Mouse (Mus musculus): ENCODE data around the gene Yaf2. TPM values are rescaled to one million over a fixed set of nuclear protein-coding genes. Genes with fewer than 3 reads are reported as not detected.
"Not testable (repeated sequence)": the region's sequence is repeated elsewhere in the genome, so short reads cannot be mapped to it uniquely, and the experiment has no call there.

Gene Yaf2
- total RNA-seq (2014; fragmentation: Nextera tagmentation) (19.6 and 22.9 TPM in 2 replicates), total RNA-seq (2017) (28.2 and 31.4 TPM in 2 replicates)

DNA sequence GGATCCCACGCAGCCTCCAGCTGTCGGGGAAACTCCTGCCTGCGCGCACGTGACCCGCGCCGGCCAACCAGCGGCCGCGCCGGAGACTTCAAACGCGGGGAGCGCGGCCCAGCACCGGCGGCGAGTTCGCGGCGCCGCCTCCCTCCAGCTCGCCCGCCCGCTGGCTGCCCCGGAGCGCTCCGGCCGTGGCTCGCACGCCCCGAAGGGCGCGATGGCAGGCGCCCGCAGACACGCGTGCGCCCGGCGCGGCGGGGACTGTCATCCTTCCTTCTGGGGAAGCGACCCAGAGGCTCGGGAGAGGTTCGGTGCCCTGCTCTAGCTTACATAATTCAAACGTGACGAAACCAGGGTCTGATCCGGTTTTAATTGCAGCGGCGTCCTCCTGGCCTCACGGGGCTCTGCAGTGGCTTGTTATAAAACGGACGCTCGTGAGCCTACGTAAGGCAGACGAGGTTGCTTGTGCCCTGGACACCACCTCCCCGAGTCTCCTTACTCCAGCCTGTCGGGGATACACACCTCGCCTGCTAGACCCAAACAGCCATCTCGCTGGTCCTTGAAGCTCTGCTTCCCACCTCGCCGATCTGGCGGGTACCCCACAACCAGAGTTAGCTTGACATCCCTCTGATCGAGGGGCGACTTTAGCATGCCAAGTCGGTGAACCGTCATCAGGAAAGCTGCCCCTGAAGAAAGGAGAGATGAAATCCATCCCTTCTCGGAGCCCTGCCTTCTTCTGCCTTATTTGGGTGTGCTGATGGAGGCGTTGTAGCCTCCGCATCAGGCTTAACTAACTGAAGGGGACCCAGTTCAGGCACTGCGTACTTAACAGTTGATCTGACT is at the start of gene Yaf2:
TSS of gene Yaf2 (minus strand) at position 11 of the 837 bp plus-strand sequence.
- peak; percentile 85 for ATAC-seq (replicated peaks; ENCODE audit: low FRiP score, low TSS enrichment, poor library complexity, severe bottlenecking)

DNA sequence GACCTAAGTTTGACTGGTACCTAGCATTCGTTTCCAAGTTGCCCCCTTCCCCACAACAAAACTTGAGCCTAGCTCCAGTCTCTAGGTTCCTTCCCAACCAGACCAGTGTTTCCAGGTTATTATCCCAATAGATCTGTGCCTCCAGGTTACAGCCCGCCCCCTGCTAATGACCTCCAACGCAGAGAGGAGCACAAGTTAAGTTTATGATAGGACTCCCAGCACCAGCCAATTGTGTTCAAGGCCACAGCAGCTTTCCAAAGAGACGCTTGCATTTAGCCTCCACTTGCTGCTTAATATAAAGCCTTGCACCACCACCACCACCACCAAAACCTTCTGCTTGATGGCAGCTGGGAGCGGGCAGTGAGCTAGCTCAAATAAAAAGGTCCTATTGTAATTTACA is 44.6 kb upstream of the Yaf2 start:
- no peak for ATAC-seq (replicated peaks; ENCODE audit: low FRiP score, low TSS enrichment, poor library complexity, severe bottlenecking)

DNA sequence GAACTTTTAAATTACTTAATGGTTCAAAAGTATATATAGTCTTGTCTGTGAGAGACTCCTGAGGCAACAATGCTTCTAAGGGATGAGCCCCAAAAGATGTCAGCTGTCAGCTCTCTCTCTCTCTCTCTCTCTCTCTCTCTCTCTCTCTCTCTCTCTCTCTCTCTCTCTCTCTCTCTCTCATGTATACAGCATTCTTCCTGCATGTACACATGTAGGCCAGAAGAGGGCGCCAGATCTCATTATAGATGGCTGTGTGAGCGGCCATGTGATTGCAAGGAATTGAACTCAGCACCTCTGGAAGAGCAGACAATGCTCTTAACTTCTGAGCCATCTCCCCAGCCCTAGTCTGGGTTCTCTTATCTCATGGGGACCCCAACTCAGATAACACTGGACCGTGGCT is 42.4 kb upstream of the Yaf2 start:
- ATAC-seq (replicated peaks; ENCODE audit: low FRiP score, low TSS enrichment, poor library complexity, severe bottlenecking) = peak; percentile 62; the same call in 1 of the 2 replicates

DNA sequence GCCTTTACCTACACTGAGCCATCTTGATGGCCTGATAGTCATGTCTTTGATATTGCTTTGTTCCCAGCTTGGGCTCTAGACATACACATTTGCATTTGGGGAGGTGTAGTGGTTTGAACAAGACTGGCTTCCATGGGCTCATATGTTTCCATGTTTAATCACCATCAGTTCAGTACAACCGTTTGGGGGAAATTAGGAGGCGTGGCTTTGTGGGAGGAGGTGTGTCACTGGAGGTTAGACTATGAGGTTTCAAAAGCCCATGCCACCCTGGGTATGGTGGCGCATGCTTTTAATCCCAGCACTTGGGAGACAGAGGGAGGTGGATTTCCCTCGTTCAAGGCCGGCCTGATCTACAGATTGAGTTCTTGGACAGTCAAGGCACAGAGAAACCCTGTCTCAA is 39.0 kb upstream of the Yaf2 start:
- ATAC-seq (replicated peaks; ENCODE audit: low FRiP score, low TSS enrichment, poor library complexity, severe bottlenecking) = no peak

DNA sequence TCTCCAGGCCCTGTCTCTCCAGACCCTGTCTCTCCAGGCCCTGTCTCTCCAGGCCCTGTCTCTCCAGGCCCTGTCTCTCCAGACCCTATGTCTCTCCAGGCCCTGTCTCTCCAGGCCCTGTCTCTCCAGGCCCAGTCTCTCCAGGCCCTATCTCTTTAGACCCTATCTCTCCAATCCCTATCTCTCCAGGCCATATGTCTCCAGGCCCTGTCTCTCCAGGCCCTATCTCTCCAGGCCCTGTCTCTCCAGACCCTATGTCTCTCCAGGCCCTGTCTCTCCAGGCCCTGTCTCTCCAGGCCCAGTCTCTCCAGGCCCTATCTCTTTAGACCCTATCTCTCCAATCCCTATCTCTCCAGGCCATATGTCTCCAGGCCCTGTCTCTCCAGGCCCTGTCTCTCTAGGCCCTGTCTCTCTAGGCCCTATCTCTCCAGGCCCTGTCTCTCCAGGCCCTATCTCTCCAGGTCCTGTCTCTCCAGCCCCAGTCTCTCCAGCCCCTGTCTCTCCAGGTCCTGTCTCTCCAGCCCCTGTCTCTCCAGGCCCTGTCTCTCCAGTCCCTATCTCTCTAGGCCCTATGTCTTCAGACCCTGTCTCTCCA is 35.9 kb upstream of the Yaf2 start:
- peak; percentile 48; the same call in 1 of the 2 replicates for ATAC-seq (replicated peaks; ENCODE audit: low FRiP score, low TSS enrichment, poor library complexity, severe bottlenecking)

DNA sequence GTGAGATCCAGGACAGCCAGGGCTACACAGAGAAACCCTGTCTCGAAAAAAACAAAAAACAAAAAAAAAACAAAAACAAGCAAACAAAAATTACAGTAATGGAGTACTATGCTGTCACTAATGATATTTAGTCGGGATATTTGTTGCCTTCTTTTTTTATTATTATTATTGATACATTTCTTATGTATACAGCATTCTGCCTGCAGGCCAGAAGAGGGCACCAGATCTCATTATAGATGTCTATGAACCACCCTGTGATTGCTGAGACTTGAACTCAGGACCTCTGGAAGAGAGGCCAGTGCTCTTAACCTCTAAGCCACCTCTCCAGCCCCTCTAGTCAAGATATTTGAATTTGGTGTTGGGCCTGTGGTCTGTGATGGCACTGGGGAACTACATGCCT is 35.1 kb upstream of the Yaf2 start:
- ATAC-seq (replicated peaks; ENCODE audit: low FRiP score, low TSS enrichment, poor library complexity, severe bottlenecking) = no peak

DNA sequence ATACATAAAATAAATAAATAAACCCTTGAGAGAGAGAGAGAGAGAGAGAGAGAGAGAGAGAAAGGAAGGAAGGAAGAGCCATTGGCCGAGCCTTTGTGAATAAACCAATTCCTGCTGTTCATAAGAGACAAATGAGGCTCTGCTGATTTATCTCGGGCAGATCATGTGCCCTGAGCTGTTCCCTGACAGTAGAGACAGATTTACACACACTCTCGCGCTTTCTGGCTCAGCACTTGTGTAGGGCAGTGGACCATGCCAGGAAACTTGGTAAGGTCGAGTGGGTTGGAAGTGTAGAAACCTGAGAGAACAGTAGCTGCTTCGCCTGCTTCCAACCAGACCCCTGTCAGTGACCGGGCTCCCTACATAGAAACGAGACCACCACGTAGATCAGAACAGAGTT is 31.8 kb upstream of the Yaf2 start:
- ATAC-seq (replicated peaks; ENCODE audit: low FRiP score, low TSS enrichment, poor library complexity, severe bottlenecking) = no peak

DNA sequence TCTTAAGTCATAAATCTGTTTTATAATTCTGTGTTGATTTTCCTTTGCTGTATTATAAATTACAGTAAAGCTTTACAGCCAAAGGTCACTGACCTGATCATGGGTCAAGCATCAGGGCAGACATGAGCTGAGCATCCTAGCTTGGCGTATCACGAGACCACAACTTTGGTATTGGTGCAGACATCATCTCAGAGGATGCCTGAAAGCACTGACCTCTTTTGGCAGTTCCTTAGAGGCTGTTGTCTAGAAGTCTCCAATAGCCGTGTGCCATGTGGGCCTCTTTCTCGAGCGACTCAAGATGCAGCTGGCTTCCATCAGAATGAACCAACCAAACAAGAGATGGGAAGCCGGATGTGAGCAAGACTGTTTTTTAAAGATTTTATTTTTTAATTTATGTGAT is 28.8 kb upstream of the Yaf2 start:
- no peak for ATAC-seq (replicated peaks; ENCODE audit: low FRiP score, low TSS enrichment, poor library complexity, severe bottlenecking)

DNA sequence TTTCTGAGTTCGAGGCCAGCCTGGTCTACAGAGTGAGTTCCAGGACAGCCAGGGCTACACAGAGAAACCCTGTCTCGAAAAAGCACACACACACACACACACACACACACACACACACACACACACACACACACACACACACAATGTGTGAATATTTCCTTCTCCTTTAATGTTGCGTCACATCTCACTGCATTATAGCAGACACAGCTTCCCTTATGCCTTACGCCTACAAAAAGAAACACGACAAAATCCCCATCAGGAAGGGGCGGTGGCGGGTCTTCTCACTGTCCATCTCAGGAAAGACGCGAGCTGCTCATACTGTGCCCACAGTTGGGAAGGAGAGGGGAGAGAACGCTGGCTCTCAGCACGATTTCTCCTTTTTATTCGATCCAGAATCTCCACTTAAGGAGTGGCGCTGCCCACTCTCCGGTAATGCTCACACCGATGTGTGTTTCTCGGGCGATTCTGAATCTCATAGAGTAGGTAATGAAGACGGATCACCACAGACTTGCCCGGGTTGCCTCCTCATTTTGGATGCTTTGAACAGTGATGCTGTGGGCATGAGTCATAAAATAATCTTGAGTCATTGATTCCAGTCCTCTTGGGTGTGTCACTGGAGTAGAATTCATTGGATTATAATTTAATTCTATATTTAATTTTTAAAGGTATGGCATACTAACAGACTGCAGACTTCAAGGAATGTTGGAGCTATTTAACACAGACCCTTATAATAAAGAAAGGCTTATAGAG is 21.8 kb upstream of the Yaf2 start:
- no peak for ATAC-seq (replicated peaks; ENCODE audit: low FRiP score, low TSS enrichment, poor library complexity, severe bottlenecking)

DNA sequence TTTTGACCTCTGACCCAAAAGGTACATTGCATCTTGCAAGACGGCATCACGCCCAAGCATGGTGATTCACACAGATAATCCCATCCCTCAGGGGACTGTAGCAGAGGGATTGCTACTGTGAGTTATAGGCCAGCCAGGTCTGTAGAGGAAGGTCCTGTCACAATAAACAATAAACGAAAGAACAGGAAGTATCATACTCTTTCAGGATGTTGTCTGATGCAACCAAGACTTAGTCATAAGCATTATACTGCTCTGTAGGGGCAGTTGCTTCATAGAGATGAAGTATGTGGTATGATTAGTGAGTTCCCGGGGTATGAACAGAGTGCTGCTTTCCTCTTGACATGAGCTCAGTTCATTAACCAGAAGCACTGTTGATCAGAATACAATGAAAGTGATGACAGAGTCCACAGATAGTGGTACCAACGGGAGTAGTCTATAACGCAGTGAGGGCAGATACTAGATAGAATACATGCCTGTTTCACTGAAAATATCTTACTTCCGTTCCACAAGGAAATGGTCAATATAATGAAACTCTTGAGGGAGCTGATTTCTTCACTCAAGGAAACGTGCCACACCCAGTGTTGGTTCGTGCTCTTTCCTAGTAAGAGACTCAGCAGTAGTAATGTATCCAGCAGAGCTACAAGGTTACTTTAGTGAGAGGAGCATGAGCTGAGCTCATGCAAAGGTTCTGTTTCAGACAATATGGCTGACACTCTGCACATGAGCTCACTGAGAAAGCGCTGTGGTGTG is 4.1 kb upstream of the Yaf2 start:
- no peak for ATAC-seq (replicated peaks; ENCODE audit: low FRiP score, low TSS enrichment, poor library complexity, severe bottlenecking)

DNA sequence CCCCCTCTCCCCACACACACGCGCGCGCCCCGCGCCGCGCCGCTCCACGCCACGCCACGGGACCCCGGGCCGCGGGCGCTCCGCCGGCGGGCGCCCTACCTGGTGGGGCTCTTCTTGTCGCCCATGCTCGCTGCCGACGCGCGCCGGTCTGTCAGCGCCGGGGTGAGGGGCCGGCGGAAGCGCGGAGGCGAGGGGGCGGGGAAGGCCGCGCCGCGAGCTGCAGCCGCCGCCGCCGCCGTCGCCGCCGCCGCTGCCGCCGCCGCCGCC is 144 bp downstream of the Yaf2 start:
- ATAC-seq (replicated peaks; ENCODE audit: low FRiP score, low TSS enrichment, poor library complexity, severe bottlenecking) = no peak

DNA sequence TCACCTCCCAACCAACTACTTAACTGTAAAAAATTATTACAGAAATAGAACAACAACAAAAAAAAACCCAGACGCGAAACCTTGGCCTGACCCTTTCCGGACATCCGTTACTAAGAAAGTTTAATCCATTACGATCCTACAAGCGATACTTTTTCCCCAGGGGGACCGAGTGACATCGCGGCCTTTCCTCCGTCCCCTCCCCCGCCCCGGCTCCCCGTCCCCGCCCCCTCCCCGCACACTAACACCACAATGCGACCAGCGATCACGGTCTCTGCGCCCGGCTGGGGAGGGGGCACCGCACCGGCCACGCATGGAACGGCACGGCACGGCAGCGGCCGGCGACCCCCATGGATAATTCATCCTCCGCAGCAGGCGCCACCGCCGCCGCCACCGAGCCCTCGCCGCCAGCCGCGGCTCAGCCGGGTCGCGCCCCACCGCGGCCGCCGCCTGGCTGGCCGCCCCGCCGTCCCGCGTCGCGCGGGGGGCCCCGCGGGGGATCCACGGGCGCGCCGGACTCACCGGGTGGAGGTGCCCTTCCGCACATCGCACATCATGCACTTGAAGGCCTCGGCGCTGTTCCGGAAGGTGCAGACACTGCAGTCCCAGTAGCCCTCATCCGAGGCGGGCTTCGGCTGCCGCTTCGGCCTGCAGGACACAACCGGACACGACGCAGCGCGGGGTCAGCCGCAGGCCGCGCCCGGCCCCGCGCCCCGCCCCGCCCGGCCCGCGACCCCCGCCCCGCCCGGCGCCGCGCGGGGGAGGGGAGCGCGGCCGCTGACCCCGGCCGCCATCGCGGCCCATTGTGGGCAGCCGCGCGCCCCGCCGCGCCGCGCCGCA is 696 bp downstream of the Yaf2 start:
- 0 out of 2 replicates have a peak, but pooled peaks have one; percentile 42 for ATAC-seq (replicated peaks; ENCODE audit: low FRiP score, low TSS enrichment, poor library complexity, severe bottlenecking)

DNA sequence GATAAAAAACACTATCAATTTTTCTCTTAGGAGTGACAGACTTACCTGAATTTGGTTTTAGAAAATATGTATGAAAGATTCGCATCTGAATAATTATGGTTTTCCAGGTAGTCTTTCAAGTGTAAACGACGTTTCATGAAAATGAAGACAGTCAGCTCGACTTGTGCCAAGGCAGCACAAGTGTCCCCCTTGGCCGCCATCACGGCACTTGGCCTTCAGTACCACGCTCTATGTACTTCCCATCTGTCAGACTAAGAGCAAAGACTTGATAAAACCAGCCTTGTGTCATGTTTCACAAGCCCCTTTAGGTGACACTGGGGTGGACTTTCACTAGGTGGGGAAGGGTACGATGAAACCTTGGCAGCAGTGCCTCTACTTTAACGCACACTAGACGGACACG is 5.5 kb downstream of the Yaf2 start:
- ATAC-seq (replicated peaks; ENCODE audit: low FRiP score, low TSS enrichment, poor library complexity, severe bottlenecking) = no peak

DNA sequence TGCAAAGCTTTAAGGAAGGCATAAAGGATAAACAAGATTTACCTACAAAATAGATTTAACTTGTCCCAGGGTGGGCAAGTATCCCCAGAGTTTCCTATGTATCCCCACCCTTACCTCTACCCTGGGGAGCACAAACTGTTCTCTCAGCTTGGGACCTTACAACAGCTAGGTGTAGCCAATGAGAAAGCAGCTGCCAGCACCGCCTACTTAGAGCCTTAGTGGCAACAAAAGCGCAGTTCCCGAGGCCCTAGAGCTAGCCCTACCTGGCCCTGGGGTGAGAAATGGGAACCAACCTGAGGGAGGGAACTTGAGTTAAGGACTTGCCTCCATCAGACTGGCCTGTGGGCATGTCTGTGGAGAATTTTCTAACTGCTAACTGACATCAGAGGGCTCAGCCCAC is 9.5 kb downstream of the Yaf2 start:
- no peak for ATAC-seq (replicated peaks; ENCODE audit: low FRiP score, low TSS enrichment, poor library complexity, severe bottlenecking)

DNA sequence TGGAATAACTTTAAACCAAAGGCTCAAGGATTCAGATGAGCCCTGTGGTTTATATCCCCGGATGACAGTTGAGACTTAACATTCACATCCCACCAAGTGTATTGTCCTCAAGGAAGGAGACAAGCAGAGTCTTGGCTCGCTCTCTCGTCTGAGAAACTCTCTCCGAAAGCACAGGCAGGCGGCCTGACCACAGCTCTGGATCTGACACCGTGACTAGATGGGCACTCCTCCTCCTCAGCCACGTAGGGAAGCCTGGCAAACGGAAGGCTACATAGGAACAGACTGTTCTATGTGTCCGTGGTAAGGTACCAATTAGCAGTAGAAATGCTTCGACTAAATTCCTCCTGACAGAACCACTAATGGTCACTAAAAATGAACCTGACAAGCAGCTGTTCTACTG is 10.1 kb downstream of the Yaf2 start:
- ATAC-seq (replicated peaks; ENCODE audit: low FRiP score, low TSS enrichment, poor library complexity, severe bottlenecking) = no peak

DNA sequence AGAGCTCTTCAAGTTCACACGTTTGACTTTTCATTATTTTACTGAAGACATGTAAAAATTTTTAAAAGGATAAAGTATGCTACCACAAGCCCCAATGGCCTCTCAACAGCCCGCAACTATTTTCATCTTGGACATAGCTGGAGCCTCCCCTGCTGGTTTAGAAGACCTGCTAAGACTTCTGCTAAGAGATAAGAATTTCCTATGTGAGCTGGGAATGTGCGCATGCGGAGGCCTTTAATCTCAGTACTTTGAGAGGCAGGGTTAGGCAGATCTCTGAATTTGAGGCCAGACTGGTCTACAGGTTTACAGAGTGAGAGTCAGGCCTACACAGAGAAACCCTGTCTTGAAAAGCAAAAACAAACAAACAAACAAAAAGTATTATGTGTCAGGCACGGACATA is 11.4 kb downstream of the Yaf2 start:
- ATAC-seq (replicated peaks; ENCODE audit: low FRiP score, low TSS enrichment, poor library complexity, severe bottlenecking) = peak; percentile 73

DNA sequence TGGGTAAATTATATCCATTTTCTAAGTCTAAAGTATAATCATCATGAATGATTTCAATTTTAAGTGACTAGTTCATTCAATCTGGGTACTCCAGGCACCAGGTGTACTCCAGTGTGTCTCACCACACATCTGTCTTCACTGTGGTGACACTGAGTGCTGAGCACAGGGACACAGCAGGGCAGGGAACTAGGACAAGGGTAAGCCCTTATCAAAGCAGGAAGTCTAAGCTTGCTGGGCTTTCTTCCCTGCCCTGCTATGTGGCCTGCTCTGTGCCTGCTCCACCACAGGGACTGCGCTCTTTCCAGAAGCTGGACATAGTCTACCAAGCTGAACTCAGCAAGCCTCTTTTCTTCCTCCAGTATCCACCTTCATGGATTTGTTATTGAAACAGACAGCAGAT is 18.0 kb downstream of the Yaf2 start:
- ATAC-seq (replicated peaks; ENCODE audit: low FRiP score, low TSS enrichment, poor library complexity, severe bottlenecking) = peak; percentile 73; the same call in 1 of the 2 replicates

DNA sequence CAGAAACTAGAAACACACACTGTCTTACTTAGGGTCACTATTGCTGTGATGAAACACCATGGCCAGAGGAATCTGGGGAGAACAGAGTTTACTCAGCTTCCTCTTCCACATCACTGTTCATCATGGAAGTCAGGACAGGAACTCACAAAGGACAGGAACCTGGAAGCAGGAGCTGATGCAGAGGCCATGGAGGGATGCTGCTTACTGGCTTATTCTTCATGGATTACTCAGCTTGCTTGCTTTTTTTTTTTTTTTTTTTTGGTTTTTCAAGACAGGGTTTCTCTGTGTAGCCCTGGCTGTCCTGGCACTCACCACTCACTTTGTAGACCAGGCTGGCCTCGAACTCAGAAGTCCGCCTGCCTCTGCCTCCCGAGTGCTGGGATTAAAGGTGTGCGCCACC is 26.4 kb downstream of the Yaf2 start:
- ATAC-seq (replicated peaks; ENCODE audit: low FRiP score, low TSS enrichment, poor library complexity, severe bottlenecking) = not testable (repeated sequence)

DNA sequence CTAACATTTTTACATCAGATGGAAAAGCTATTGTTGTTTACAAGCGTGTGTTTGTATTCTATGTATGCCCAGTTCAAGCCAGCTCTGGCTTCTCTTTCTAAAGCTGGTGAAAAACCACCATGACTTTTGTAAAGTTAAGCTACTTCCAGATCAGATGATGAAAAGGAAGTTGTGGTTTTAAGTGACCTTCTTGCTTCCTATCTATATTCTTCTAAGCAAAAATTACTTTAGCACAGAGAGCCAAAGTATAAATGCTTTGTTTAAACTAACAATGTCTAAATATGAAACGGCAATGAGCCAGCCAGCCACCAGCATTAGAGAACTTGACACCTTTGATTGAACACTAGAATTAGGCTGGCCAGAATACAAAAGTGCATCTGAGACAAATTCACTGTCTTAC is 38.5 kb downstream of the Yaf2 start:
- no peak for ATAC-seq (replicated peaks; ENCODE audit: low FRiP score, low TSS enrichment, poor library complexity, severe bottlenecking)
